In the genomic region with DNA sequence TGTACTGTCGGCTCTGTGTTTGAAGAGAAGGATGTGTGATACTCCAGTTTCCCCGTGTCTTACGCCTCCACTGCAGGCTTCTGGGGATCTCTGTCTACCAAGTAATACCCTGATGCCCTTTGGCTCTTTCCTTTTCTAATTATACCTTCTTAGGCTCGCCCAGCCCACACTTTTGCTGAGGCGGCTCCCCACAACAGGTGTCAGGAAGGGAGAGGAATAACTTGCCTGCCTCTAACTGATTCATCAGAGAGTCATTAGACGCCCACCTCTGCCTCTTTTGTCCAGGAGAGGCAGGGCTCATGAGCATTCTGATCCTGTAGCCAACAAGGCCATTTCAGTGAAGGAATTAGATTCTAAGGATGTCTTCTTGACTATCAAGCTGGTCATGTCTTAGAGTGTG, we compare ENCODE assay signal across 23 mouse cellular contexts. TPM values are rescaled to one million over a fixed set of nuclear protein-coding genes. Genes with fewer than 3 reads are reported as not detected.
"Had no signal": no experiment of that assay in that cellular context is flagged by ENCODE, and none has a peak within 500 bp of the region (broad histone marks: within the 10 kb centered on the region; RNA-seq: fewer than 3 reads in every experiment).

No protein-coding gene starts in this region.

- H3K36me3 ChIP-seq: liver, embryonic 13.5 days had no signal

- H3K9ac ChIP-seq: liver, embryonic 13.5 days; lung, embryonic 14.5 days; midbrain, embryonic 12.5 days; midbrain, embryonic 15.5 days; neural tube, embryonic 13.5 days had no signal

- DNase-seq: kidney, postnatal 25 days; layer of hippocampus, adult 9-11 months; liver, embryonic 13.5 days; lung, embryonic 14.5 days; retina, postnatal 1 day; right cerebral cortex, postnatal 25 days; thymus, adult 2 months; thymus, postnatal 14 days; thymus, postnatal 4 days had no signal

- H3K27me3 ChIP-seq: liver, embryonic 13.5 days; midbrain, embryonic 12.5 days; midbrain, embryonic 15.5 days; neural tube, embryonic 13.5 days had no signal

- H3K27ac ChIP-seq: kidney, postnatal 0 days; layer of hippocampus, adult 2 months; left cerebral cortex, adult 2 months; liver, embryonic 13.5 days; macrophage; midbrain, embryonic 12.5 days; midbrain, embryonic 15.5 days; neural tube, embryonic 13.5 days; stomach, postnatal 0 days had no signal

- ATAC-seq: lung, postnatal 0 days; midbrain, embryonic 15.5 days had no signal

- H3K4me1 ChIP-seq: liver, embryonic 13.5 days; midbrain, embryonic 12.5 days; midbrain, embryonic 15.5 days; neural tube, embryonic 13.5 days had no signal

- H3K4me2 ChIP-seq: liver, embryonic 13.5 days; lung, embryonic 14.5 days; midbrain, embryonic 12.5 days; midbrain, embryonic 15.5 days; neural tube, embryonic 13.5 days had no signal

- H3K9me3 ChIP-seq: liver, embryonic 13.5 days; midbrain, embryonic 12.5 days; midbrain, embryonic 15.5 days; neural tube, embryonic 13.5 days had no signal

- H3K4me3 ChIP-seq: layer of hippocampus, adult 2 months; left cerebral cortex, adult 2 months; liver, embryonic 13.5 days; midbrain, embryonic 12.5 days; midbrain, embryonic 15.5 days; neural tube, embryonic 13.5 days had no signal

RNA-seq across cellular contexts. Expression of a gene that starts 4.0 kb away (rescaled TPM):
- total RNA-seq: liver, adult 2 months; megakaryocyte, adult 5-6 weeks; neutrophil, adult 5-6 weeks had no signal
- polyA plus RNA-seq: large intestine, adult 2 months; liver, adult 2 months; macrophage; small intestine, adult 2 months had no signal
